Mouse (Mus musculus) megakaryocyte, embryonic 14.5 days (primary cell): ENCODE measurements around the gene Taf1b. TPM values are rescaled to one million over a fixed set of nuclear protein-coding genes. Genes with fewer than 3 reads are reported as not detected.
"Not testable (repeated sequence)": the region's sequence is repeated elsewhere in the genome, so short reads cannot be mapped to it uniquely, and the experiment has no call there.

Experiments
- H3K27me3 ChIP-seq: replicated peaks from 2 replicates; pipeline ENCODE3; 2012; ENCODE audit warnings: inconsistent platforms
- H3K36me3 ChIP-seq: replicated peaks from 2 replicates; pipeline ENCODE3; 2012; ENCODE audit warnings: low read length, inconsistent platforms, mixed read lengths
- H3K4me1 ChIP-seq: 2 replicates; pipeline ENCODE4 v1.6.1; 2012; ENCODE audit warnings: inconsistent platforms
- H3K4me3 ChIP-seq: replicated peaks from 2 replicates; pipeline ENCODE3; 2012; ENCODE audit warnings: moderate library complexity, mild to moderate bottlenecking, inconsistent platforms
- H3K9me3 ChIP-seq: 2 replicates; pipeline ENCODE4 v1.6.1; 2012; ENCODE audit warnings: inconsistent platforms
- FLI1 ChIP-seq: IDR thresholded peaks from 2 replicates; pipeline ENCODE4 v1.6.1; 2012; ENCODE audit warnings: low read length, inconsistent platforms, mixed read lengths
- GATA1 ChIP-seq: IDR thresholded peaks from 3 replicates; pipeline ENCODE4 v1.6.1; 2012; ENCODE audit warnings: mixed read lengths, low read length, inconsistent platforms, borderline replicate concordance
- polyA plus RNA-seq: library from polyadenylated mRNA; stranded (reverse); fragments of >175 nt; gene quantifications from 2 replicates; pipeline ENCODE4 v1.2.3, GENCODE M21; 2012; ENCODE audit warnings: low replicate concordance; ENCODE audit not compliant: insufficient read depth

Gene Taf1b
- polyA plus RNA-seq, result 1.0 and 1.1 TPM in 2 replicates

DNA sequence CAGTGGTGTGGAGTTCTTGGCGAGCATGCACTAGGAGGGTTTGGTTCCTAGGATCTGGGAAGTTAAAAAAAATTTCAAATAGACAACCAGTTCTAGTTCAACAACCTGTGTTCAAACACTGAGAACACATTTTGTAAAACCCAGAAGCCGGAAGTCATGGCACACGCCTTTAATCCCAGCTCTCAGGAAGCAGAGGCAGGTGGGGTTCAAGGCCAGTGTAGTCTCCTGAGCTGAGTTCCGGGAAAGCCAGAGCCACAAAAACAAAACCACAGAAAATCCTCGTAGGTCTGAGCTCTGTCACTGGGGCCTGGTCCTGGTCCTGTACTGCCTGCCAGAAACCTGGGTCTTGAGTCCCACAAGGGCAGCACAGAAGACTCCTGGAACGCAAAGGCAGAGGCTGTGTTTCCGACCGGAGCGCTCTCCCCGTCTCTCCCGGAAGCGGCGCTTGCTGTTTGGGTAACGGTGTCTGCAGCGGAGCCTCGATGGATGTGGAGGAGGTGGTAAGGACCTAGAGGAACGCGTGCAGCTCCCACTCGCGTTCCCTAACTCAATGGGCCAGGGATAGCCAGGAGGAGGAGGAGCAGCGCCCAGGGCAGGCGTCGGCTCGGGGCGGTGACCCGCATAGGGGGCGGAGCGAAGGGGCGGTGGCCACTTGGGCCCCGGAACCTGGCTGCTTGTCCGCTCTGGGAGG is at the start of gene Taf1b:
Gene Taf1b (plus strand): TSS at position 210 of the 691 bp plus-strand sequence.
- TF ChIP-seq GATA1 (no peak), FLI1 (no peak)

DNA sequence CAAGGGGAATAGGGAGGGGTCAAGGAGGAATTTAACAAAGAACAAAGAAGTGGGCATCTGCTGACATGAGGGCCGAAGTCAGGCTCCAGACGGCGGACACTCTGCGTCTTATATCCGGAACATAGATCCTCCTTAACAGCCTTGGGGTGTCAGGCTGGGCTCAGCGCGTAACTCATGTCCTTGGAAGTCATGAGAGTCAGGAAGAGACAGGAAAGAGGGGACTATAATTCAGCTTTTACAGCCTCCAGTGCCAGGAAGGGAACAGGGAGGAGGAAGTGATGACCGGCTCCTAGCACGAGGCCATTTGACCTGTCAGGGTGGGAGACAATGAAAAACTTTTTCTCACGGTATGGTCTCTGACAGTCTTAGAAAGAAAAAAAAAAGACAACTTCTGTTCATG is 37.8 kb upstream of the Taf1b start:
- no peak overlapping the region for H3K4me3 ChIP-seq
- peaks cover 2% of the 10 kb centered on the region for H3K27me3 ChIP-seq
- no peak for TF ChIP-seq GATA1
- no peak for TF ChIP-seq FLI1
- H3K36me3 ChIP-seq, result no peaks in the 10 kb centered on the region
- H3K9me3 ChIP-seq, result no peaks in the 10 kb centered on the region
- no peaks in the 10 kb centered on the region for H3K4me1 ChIP-seq

More for the DNA sequence above, at the start of gene Taf1b:
- Histone ChIP-seq H3K4me1 (peaks cover 17% of the 10 kb centered on the region), H3K4me3 (peak within 1 kb of the TSS; percentile 92), H3K36me3 (peaks cover 2% of the 10 kb centered on the region), H3K27me3 (no peaks in the 10 kb centered on the region), H3K9me3 (0 out of 2 replicates have a peak, but pooled peaks cover 2% of the 10 kb centered on the region)

DNA sequence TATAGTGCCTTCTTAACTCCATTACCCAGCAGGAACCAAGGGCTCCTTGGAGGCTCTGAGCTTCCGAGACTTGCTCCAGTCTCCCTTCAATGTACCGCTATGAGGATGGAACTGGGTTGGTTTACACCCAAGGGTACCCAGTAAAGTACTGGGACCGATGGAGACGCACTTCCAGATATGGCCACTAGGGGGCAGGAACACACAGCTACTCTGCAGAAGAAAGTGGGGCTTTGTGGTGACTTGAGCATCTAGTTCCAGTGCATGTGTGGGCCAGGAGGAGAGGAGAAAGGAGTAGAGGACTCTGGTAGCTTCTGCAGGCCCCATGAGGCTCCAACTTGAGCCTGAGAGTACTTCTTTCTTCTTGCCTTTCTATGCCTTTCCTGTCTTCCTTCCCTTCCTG is 36.0 kb upstream of the Taf1b start:
- not testable (repeated sequence) for H3K36me3 ChIP-seq, H3K4me3 ChIP-seq, H3K9me3 ChIP-seq, H3K27me3 ChIP-seq, H3K4me1 ChIP-seq

DNA sequence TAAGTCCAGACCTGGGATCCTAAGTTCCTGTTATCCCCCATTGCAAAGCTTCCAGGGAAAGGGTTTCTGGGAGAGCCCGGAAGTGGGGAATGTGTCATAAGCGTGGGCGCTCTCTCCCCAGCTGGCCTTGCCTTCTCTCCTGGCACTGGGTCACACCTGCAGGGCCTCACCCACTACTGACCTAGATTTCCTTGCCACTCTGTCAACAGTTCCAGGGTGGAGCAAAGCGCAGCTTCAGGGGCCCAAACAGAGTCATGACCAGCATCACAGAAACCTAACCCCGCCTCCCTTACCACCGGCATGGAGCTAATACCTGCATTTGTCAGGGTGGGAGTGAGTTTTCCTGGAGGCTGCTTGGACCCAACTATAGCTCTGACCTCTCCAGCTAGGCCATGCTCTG is 34.7 kb upstream of the Taf1b start:
- H3K4me1 ChIP-seq, H3K36me3 ChIP-seq, H3K4me3 ChIP-seq, H3K9me3 ChIP-seq: not testable (repeated sequence)
- peaks cover 17% of the 10 kb centered on the region for H3K27me3 ChIP-seq

DNA sequence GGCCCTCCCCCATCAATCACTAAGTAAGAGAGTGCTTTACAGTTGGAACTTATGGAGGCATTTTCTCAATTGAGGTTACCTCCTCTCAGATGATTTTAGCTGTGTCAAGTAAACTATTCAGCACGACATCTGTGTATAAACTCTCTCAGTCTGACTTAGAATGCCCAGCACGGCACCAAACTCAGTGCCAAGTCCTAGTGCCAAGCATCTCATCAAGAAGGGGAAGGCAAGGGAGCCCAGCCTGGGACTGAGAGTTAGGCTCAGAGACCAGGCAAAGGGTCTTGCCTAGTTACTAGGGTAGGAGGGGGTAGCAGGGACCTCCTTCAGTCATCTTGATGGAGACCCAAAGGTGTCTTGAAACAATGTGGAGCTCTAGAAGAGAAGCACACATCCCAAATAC is 29.2 kb upstream of the Taf1b start:
- Histone ChIP-seq H3K36me3 (no peaks in the 10 kb centered on the region), H3K4me3 (no peak overlapping the region), H3K4me1 (peaks cover 8% of the 10 kb centered on the region), H3K27me3 (peaks cover 32% of the 10 kb centered on the region), H3K9me3 (no peaks in the 10 kb centered on the region)
- TF ChIP-seq GATA1 (no peak), FLI1 (no peak)

DNA sequence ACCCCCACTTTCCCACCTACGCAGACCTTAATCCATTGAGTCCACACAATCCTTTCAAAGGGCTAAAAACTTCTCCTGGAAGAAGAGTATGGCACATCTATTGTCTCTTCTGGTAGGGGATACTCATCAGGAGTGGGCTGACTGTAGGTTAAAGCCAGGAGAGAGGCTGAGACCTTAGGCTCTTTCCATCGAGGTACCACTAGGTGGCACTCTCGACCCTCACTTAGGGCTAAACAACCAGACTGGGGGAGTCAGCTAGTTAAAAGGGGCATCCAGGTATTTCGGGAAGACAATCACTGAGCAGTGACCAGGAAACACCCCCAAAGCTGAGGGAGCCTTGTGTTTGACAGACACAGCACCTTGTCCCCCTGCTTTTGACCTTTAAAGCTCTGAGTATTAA is 27.2 kb upstream of the Taf1b start:
- peaks cover 8% of the 10 kb centered on the region for H3K4me1 ChIP-seq
- H3K36me3 ChIP-seq, result no peaks in the 10 kb centered on the region
- H3K4me3 ChIP-seq, result no peak overlapping the region
- H3K27me3 ChIP-seq, result peaks cover 33% of the 10 kb centered on the region
- no peaks in the 10 kb centered on the region for H3K9me3 ChIP-seq
- TF ChIP-seq GATA1, result no peak
- no peak for TF ChIP-seq FLI1

DNA sequence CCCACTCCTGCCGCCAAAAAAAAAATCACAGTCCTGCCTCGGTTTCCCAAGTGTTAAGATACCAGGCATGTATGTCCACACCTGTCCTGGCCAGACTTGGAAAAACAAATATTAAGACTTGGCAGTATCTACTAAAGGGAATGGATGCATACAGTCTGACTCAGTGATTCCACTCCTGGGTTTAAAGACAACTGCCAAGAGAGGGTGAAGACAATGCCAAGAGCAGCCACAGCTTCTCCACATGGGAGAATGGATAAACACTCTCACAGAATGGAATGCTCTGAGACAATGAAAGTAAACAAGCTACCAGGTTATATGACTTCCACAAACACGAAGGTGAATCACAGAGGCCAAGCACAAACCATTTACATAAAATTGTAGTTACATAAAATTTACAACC is 24.9 kb upstream of the Taf1b start:
- Histone ChIP-seq H3K4me1 (peaks cover 8% of the 10 kb centered on the region), H3K9me3 (no peaks in the 10 kb centered on the region), H3K27me3 (peaks cover 26% of the 10 kb centered on the region), H3K4me3 (no peak overlapping the region), H3K36me3 (no peaks in the 10 kb centered on the region)
- no peak for TF ChIP-seq FLI1
- no peak for TF ChIP-seq GATA1

DNA sequence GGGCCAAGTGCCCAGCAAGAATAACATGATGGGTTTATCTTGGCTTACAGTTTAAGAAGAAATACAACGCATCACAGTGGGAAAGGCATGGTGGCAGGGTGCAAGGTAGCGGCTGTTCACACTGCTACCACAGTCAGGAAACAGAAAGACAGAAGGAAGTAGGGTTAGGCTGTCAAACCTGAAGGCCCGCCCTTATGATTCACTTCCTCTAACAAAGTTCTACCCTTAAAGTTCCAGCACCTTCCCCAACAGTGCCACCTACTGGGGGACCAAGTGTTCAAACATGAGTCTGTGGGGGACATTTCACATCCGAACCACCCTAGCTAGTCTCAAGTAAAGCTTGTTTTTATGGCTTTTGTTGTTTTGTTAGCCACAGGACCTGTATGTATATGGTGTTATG is 13.2 kb upstream of the Taf1b start:
- peaks cover 18% of the 10 kb centered on the region for H3K9me3 ChIP-seq
- H3K4me1 ChIP-seq, result peaks cover 13% of the 10 kb centered on the region
- no peak overlapping the region for H3K4me3 ChIP-seq
- H3K27me3 ChIP-seq, result peaks cover 2% of the 10 kb centered on the region
- no peak for TF ChIP-seq GATA1
- no peaks in the 10 kb centered on the region for H3K36me3 ChIP-seq

DNA sequence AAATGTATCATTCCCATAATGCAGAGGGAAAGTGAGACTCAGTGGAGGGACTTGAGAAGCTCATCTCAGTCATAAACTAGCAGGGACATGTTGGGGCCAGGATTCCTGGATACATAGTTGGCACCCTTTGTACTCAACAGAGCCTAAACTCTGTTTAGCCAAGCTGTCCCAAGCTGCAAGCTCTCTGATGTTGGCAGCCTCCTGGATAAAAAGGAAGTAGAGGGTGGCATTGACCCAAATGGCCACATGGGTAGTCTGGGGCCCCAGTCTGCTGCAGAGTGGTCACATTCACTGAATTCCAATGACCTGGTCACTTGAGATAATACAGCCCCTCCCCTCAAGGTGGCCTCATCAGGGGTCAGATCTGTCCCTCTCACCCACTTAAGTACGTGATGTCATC is 11.3 kb upstream of the Taf1b start:
- TF ChIP-seq GATA1 (no peak), FLI1 (no peak)
- H3K4me1 ChIP-seq, result peaks cover 13% of the 10 kb centered on the region
- no peaks in the 10 kb centered on the region for H3K27me3 ChIP-seq
- peaks cover 18% of the 10 kb centered on the region for H3K9me3 ChIP-seq
- H3K36me3 ChIP-seq, result no peaks in the 10 kb centered on the region
- H3K4me3 ChIP-seq, result no peak overlapping the region

DNA sequence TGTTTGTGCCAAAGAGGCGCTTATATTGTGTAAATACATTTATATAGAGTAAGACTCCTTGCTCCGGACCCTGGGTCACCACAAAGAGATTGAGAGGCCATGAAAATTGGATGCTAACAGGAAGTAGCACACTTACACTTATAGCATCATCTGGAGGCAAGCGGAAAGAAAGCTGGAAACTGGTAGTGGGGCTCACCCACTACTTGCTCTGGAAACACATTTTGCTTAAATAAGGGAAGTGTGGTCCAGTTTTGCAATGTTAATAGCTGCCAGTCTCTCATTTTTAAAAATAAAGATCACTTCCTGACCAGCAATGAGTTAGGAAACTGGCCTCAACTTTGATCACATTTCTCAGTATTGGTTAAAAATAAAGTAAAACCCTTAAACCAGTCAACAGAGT is 5.7 kb upstream of the Taf1b start:
- peaks cover 27% of the 10 kb centered on the region for H3K4me1 ChIP-seq
- not testable (repeated sequence) for H3K36me3 ChIP-seq, H3K27me3 ChIP-seq, H3K9me3 ChIP-seq, H3K4me3 ChIP-seq

DNA sequence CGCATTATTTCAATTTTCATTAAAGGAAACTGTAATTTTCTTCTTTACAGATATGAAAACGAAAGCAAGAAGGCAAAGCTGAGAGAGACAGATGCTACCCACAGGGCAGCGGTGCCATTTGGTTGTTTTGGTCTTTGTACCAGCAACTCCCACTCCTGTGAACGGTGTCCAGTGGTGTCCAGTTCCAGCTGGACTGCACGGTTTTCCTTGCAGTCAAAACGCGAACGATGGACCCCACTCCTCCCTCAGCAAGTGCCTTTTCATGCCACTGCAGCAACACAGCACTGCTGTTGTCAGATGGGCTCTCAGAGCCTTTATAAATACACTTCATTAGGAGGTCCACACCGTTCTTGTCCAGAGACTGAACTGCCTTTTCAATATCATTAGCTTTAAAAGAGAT is 5.1 kb upstream of the Taf1b start:
- Histone ChIP-seq H3K4me1 (peaks cover 23% of the 10 kb centered on the region), H3K9me3 (no peaks in the 10 kb centered on the region), H3K27me3 (no peaks in the 10 kb centered on the region), H3K4me3 (peak overlapping the region; percentile 87), H3K36me3 (no peaks in the 10 kb centered on the region)
- TF ChIP-seq GATA1 (no peak), FLI1 (no peak)
